Mouse (Mus musculus): ENCODE data around the gene Pom121l2.

- TF ChIP-seq MYOD1 (IDR thresholded peaks at IDR 0.05; ENCODE audit: control insufficient read depth, insufficient read length, low read depth) (no peak), CTCF (IDR thresholded peaks at IDR 0.05; ENCODE audit: control insufficient read depth, insufficient read depth, insufficient read length) (no peak)
Measured at GRCm38 (mm10) chr13:22020901-22021339, 39.9 kb downstream of the Pom121l2 start.
